Mouse (Mus musculus) ES-Bruce4 (cell line): ENCODE data around the gene Cln5.

ENCODE experiments used
- CTCF ChIP-seq: IDR thresholded peaks from one replicate; pipeline ENCODE4 v1.8.1; 2011; ENCODE audit warnings: low read depth, low read length
- EP300 ChIP-seq: IDR thresholded peaks from 2 replicates; pipeline ENCODE4 v1.6.1; 2011; ENCODE audit warnings: low read depth, low read length; ENCODE audit not compliant: insufficient read depth
- POLR2A ChIP-seq: IDR thresholded peaks from one replicate; pipeline ENCODE4 v1.8.1; 2011; ENCODE audit warnings: low read length; ENCODE audit not compliant: insufficient read depth

DNA sequence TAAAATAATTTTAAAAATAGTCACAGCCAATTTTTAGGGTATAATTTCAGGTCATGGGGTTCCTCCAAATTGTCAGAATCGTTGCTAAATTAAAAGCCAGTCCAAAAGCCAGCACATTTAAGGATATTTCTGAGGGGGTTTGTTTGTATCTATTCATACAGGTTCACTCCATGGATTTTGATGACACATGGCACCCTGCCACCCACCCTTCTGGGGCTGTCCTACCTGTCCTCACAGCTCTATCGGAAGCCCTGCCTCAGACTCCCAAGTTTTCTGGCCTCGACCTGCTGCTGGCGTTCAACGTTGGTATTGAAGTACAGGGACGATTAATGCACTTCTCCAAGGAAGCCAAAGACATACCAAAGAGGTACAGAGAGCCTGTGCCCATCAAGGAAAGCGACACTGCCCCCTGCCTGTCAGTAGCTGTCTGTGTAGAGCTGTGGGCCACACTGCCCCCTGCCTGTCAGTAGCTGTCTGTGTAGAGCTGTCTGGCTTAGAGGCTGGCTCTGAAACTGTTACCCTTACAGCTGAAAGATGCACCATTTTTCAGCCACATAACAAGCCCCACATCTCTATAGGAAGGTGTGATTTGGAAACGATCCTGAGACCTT is 18.8 kb upstream of the Cln5 start:
- TF ChIP-seq POLR2A (no peak), EP300 (0 out of 2 replicates have a peak, but pooled peaks have one; percentile 22), CTCF (peak; percentile 100)
